Mouse (Mus musculus) heart, postnatal 25 days (tissue): ENCODE measurements around the gene Lifr. TPM values are rescaled to one million over a fixed set of nuclear protein-coding genes. Genes with fewer than 3 reads are reported as not detected.

ENCODE experiments used
- DNase-seq: peaks from one replicate; pipeline ENCODE4 v3.0.0; 2022; ENCODE audit warnings: low spot score
- intact Hi-C: fragments of 180-260 bp; cut with DNase I; formaldehyde crosslinking; loops from one replicate; pipeline ENCODE4 v1.15.1; 2025
- total RNA-seq, 2 experiments: library from RNA; stranded (reverse); gene quantifications; 2 replicates each; pipeline ENCODE4 v1.2.3; 2021

The Lifr gene
- total RNA-seq: 10 to 100 TPM; 53.8 to 63.4 TPM

DNA sequence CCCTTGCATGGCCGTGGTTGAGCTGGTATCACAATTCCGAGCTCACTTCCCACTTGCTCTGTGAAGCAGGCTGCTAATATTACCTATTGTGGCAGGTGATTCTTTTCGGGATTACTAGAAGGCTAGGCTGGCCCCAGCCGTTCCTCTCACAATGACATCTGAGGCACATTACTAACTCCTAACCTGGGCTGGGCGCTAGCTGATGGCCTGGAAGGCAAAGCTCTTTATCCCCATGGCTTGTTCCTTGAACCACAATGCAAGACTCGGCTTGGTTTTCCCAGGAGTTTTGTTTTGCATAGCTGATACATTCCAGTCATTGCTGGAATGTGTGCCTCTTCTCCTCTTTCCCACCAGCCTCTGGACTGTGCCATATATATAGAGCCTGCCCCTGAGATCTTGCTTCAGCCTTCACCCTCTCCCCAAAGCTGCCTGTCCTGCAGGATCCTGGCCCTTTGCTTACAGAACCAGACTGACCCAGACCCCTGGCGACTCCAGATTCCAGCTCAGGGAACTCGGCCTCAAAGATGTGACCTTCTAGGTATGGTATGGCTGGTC, at the start of gene Lifr:
Lifr (plus strand) TSS at position 404 of the 555 bp plus-strand sequence.
- intact Hi-C loops: no loop called here
- no peak for DNase-seq

DNA sequence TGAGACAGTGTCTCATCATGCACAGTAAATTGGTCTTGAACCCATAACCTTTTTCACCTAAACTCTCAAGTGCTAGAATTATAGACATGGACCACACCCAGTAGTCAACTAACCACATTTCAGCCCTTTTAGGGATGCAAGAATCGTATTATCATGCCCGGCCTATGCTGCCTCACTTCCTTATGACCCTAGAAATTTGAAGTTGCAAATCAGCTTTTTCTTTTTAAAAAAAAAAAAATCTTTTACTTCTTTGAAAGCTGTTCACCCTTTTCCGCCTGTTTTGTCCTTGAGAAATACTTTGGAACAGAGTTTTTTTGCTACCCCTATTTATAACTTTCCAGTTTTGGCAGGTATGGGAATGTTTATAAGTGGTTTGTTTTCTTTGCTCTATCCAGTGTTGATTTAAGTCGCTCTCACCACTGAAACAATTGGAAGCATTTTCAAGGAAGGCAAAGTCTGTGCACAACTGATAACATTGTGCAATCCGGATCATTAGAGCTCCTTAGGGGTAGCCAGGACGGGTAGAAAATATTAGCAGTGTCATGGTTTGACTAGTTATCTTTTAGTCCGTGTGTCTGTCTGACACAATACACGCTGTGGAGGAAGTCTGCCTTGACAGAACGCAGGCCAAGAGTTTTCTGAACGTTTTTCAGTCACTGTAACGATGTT, 46.2 kb upstream of the Lifr start:
- no peak for DNase-seq
- intact Hi-C loops: no loop called here

DNA sequence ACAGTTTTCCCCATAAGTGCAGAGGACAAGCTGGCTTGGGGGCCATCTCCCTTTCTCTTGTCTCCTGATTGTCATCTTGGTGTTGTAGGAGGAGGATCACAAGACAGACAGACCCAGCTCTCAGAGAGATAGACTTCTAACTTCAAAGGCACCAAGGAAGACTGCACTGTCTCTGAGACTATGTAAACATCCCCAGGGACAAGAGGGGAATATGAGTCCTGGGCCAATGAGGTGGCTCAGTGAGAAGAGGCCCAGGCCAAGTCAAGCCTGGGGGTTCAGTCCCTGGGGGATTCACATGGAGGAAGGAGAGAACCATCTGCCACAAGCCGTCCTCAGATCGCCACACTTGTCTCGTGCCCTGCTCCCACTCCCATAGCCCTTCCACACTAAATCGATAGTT, 45.4 kb upstream of the Lifr start:
- DNase-seq: no peak
- intact Hi-C loops: loop anchor here (5.0 kb wide), 1 partner anchor 42 kb away; no protein-coding TSS in a partner anchor

DNA sequence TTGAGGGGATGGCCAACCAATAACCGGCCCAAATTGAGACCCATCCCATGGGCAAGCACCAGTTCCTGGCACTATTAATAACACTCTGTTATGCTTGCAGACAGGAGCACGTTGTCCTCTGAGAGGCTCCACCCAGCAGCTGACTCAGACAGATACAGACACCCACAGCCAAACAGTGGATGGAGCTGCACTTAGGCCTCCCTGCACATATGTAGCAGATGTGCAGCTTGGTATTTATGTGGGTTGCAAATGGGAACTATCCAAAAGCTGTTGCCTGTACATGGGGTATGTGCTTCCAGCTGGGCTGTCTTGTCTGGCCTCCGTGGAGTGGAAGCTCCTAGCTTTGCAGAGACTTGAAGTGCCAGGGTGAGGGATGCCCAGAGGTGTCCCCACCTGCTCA, 42.5 kb upstream of the Lifr start:
- intact Hi-C loops: loop anchor here (5.0 kb wide), 1 partner anchor 39 kb away; no protein-coding TSS in a partner anchor
- DNase-seq: no peak

DNA sequence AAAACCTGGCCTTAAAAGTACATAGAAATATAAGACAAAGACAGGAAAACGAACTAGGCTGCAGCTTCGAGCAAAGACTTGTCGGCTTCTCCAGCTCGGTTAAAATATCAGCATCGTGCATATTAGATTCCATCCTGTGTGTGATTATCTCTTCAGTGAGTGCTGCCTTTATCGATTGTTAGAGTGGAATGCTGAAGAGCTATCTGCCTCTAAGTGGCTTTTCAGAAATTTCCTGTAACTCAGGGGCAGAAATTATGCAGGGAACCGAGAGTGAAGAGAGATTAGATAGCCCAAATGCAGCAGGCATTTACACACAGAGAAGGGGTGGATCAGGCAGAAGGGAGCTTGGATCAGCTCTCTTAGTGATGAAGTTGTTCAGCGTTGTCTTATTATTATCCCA, 41.5 kb upstream of the Lifr start:
- intact Hi-C loops: loop anchor here (5.0 kb wide), 1 partner anchor 38 kb away; no protein-coding TSS in a partner anchor
- DNase-seq: no peak

DNA sequence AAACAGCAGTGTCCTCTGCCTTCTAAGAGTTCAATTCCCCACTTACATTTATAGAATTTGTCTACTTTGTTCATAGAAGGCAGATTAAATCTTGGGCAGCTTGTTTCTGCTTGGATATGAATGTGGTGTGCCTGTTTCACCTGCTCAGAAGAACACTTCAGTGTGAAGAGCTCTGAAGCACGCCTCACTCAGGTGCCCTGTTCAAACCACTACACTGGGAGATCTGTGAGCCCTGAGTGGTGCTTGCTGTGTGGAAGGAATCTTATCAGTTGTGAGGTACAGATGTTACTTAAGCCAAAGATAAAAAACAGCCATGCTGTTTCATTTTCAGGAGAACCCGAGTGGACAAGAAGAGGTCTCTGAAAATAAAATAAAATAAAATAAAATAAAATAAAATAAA, 38.7 kb upstream of the Lifr start:
- no peak for DNase-seq
- intact Hi-C loops: no loop called here

DNA sequence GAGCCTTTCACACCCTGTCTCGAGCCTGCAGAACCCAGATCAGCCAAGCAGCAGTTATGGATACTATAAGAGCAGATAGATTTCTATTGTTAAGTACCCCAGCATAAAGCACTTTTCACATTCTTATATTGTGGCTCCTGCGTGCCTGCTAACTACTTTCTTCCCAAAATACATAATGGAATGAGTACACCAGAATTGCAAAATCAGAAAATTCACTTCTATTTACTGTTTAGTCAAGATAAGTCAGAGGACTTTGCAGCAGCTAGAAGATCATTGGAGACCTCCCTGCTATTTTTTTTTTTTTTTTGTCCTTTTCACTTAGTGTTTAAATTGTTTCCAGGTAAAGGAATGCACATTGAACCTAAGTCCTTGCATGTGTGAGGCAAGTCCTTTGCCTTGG, 38.3 kb upstream of the Lifr start:
- intact Hi-C loops: no loop called here
- no peak for DNase-seq

DNA sequence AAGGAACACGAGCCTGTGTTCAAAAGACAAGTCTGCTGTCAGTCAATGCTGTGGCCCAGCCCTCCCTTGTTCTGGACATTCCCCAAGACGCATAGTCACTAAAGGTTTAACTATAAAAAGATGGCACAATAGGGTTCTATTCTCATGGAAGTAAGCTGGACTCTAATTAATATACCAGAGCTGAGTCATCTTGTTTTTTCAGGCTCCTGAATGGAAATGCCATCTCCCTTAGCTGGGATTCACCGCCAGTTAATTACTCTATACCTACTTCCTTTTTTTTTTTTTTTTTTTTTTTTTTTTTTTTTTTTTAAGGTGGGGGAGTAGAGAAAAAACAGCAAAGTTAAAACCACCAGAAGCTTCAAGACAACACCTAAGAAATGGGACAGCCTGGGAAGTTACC, 33.6 kb upstream of the Lifr start:
- no peak for DNase-seq
- intact Hi-C loops: no loop called here

DNA sequence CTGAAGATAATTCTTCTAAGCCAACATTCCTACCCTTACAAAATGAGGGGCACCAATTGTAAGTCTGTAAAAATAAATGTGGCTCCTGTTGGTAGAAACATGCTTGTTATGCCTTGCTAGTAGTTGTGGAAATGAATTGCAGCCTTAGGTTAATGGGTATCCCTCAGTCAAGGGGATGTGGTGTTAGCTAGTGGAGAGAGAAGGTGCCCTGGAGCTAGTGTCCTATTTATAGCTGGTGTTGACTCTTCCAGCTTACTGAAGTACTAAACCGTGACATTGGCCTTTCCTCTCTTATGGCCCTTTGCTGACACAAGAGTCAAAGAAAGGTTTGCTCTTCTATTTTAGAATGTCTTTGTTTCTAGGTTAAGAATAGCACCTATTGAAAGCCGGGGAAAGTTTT, 29.9 kb upstream of the Lifr start:
- DNase-seq: no peak
- intact Hi-C loops: no loop called here

DNA sequence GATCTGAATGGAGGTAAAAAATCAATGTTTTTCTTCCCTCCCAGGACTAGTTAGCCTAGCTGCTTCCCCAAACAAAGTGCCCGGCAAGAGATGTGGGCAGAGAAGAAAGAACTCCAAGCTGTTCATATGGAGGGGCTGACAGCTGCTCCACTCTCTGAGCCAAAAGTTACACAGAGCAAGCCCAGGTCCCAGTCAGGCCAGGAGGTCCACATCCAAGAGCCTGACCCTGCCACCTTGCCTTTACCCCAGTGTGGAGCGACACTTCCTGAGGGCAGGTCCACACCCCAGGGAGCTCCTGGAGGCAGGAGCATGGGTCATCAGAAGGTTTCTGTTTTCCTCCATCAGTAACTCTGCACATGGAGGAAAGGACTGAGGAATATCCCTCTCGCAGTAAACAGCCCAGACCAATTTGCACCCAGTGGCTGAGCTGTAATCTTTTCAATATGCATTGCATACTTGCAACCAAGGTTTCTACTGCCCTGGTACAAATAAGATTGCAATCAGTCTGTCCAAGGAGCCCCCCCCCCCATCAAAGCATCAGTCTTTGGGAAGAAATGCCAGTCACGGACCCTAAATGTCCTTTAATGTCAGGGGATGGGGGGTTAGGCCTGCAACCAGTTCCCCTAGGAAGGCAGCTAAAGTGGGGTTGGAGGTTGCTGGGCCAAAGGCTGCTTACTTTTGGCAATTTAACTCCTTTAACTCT, 28.3 kb upstream of the Lifr start:
- intact Hi-C loops: no loop called here
- DNase-seq: no peak

DNA sequence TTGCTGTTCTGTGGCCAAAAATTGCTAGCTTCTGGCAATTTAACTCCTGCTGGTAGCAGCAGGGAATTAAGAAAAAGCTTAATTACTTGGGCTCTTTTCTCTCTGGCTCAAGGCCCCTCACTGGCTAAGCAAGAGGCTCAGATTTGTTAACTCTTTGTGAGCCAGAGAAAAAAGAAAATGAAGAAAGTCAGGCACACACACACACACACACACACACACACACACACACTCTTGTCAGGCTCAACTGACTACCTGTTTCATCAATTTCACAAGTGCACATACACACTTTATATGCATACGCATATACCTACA, 27.8 kb upstream of the Lifr start:
- no peak for DNase-seq
- intact Hi-C loops: no loop called here

DNA sequence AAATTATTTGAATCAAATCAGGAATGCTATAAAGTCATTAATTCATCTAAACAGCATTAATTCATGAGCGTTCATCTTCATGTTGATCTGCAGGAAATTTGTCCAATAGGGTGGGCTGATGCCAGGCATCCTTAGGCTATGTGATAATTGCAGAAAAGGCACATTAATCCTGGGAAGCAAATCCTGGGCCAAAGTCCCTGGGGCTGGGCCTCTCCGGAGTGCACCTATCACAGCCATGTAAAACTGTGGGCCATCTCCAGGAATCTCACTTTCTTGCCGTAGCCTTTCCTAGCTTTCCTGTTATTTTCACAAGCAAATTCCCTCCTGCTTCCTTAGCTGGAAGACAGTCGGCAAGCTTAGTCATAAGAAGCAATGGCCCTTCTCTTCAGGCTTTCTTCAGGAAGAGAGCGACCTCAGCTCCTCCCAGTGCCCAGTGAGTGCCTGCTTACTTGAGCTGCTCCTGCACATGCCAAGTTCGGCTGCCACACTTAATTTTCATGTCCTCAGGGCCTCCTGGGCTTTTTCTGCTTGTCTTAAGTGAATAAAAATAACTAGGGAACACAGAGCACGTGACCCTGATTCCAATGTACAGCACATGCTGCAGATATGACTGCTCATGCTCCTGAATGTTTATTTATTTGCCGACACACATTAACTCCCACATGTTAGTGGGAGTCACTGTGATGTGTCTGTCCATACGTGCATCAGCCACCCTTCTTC, 26.7 kb upstream of the Lifr start:
- intact Hi-C loops: loop anchor here (1.0 kb wide), 1 partner anchor 10 kb away; no protein-coding TSS in a partner anchor
- DNase-seq: no peak

DNA sequence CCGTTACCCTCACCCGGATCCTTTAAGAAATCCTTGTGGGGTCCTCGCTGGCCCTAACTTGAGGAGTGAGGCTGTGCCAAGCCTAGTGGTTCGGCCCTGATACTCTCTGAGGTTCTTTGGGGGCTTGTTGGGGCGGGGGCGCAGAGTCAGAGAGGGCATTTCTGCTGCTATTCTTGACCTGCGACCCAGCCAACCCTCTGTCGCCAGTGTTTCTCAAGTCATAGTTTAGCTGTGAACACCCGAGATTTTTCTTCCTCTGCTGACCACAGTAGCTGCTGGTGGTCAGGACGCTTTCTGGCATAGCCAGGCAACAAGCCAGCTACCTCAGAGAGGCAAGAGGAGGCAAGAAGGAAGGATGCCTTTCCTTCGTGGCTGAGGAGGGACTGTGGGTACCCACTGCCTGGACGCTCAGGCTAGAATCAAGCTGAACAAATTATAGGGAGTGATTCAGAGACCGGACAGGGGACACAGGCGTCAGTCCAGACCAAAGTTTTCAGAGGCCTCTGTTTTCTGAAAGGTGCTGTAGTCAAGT, 25.4 kb upstream of the Lifr start:
- intact Hi-C loops: loop anchor here (1.0 kb wide), 1 partner anchor 8 kb away; no protein-coding TSS in a partner anchor
- DNase-seq: no peak

DNA sequence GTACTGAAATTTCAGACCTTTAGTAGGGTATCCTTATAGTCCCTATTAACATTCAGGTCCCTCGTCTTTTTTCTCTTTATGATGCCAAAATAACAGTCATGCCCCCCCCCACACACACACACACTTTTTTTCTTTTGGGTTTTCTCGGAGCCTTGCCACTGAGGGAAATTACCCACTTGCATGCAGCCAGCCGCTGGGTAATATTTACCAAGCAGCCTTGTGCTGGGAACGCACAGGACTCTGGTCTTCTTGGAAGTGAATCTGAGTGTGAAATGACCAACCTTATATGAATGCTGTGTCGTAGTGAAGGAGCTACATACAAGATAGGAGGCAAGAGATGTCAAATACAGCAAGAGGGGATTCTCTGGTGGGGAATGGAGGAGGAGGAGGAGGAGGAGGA, 24.8 kb upstream of the Lifr start:
- no peak for DNase-seq
- intact Hi-C loops: no loop called here

DNA sequence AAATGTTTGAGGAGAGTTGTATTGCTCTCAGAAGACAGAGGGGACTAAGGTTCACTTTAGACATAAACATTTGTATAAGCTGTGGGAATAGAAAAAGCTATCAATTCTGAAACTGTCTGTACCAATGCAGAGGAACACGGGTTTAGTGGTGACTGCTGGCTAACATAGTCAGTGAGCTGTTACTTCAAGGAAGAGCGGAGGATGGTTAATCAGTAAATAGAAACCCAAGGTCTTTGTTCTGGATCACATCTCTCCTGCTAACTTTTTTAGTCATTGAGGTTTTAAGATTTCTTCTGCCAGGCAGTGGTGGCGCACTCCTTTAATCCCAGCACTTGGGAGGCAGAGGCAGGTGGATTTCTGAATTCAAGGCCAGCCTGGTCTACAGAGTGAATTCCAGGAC, 23.7 kb upstream of the Lifr start:
- intact Hi-C loops: no loop called here
- DNase-seq: no peak

DNA sequence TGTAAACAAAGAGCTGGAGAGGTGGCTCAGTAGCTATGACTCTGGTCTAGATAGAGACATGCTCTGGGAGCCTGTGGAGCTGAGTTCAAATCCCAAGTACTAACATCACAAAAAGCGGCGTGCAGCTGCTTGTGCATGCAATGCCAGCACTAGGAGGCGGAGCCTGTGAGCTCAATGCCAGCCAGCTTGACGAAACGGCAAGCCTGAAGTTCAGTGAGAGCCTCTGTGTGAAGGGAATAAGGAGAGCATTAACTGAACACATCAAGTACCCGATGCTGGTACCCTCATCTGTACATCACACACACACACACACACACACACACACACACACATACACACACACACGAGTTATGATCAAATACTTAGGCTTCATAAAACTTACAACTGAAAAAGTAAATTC, 21.0 kb upstream of the Lifr start:
- no peak for DNase-seq
- intact Hi-C loops: no loop called here

DNA sequence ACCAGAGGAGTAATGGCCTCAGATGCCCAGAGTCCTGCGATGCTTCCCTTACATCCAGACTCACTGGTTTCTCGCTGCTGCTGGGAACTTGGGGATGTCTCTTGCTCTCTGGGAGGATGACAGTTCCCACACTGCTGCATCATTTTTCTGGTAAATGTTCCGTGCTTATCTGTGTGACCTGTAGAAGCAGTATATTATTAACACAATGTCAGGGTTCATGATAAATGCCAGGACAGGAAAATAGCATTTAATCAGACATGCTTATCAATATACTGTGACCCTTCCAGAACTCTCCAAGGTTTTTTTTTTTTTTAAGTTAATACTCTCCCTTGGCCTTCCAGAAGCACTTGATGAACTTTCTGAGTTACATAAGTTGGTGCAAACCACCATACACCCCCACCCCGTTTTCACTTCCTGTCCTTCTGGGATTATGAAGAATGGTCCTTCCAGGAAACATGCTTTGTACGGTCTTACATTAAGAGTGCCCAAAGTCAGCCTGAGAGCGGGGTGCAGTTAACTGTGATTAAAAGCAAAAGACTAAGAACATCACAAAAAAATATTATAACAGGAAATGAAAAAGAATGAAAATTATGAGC, 20.1 kb upstream of the Lifr start:
- intact Hi-C loops: no loop called here
- no peak for DNase-seq

DNA sequence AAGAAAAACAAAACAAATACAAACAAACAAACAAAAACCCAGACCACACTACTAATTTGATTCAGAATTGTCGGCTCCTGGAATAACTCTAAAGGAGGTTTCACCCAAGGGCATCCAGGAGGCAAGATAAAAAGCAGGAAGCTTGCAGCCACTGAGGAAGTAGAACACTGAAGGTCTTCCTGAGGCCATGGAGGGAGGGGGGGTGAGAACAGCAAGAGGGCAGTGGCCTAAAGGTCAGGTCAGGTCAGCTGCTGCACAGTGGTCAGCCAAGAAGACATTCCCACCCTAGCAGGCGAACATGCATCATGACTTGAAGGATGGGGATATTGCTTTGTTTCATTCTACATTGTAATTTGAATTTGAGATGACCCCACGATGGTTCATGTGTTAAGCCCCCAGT, 17.1 kb upstream of the Lifr start:
- intact Hi-C loops: loop anchor here (1.0 kb wide), 1 partner anchor 9 kb away; no protein-coding TSS in a partner anchor
- no peak for DNase-seq

DNA sequence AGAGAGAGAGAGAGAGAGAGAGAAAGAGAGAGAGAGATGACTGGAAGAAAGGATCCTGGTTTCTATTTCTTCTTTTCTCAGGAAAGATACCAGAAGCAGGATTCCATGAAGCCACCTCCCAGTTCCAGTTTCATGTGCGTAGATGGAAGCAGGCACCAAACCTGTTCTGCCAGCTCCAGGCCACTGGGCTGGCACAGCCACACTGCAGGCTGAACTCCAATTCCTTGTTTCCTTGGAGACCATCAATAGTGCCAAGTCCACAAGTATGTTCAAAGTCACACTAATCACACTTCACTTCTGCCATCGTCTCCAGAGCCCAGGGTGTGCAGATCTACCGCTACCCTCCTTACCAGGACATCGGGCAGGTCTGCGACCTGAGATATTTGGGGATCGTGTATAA, 15.2 kb upstream of the Lifr start:
- DNase-seq: no peak
- intact Hi-C loops: no loop called here

DNA sequence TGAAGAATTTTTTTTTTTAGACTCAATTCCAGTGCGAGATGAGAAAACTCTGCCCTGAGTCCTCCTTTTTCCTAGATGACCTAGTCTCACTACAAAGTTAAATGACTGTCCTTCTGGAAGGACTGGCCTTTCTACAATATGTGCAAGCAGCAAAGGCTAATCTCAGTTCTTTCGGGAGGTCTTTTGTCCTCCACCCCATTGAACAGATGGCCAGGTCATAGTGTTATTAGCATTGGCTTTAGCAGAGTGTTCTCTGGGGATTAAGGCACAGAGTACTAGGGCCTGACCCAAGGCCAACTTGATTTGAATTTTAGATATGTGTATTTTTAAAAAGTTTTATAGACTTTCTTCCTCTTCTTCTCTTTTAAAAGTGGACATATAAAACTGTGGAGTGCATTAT, 12.1 kb upstream of the Lifr start:
- DNase-seq: no peak
- intact Hi-C loops: no loop called here
